Mouse (Mus musculus) hindbrain, embryonic 11.5 days (tissue): ENCODE data around the gene Capn1. TPM values are rescaled to one million over a fixed set of nuclear protein-coding genes. Genes with fewer than 3 reads are reported as not detected.

Source experiments
- ATAC-seq: fragments of 200-750 bp; cut with Nextera tagmentation; 2 replicates; pipeline ENCODE4 v1.8.0; 2017; ENCODE audit warnings: mild to moderate bottlenecking, moderate TSS enrichment, moderate library complexity; ENCODE audit not compliant: low FRiP score
- DNase-seq: peaks from one replicate; pipeline ENCODE4 v3.0.0-alpha.2; 2015; ENCODE audit warnings: low spot score
- H3K27ac ChIP-seq: fragments of 300-500 bp; sonication (generic); 2 replicates; pipeline ENCODE4 v1.5.1; 2014; ENCODE audit warnings: mild to moderate bottlenecking, low read depth, low read length
- H3K27me3 ChIP-seq: fragments of 300-500 bp; sonication (generic); 2 replicates; pipeline ENCODE4 v1.6.1; 2014; ENCODE audit warnings: mild to moderate bottlenecking, low read length, moderate library complexity, mixed read lengths; ENCODE audit not compliant: control insufficient read depth, insufficient read depth
- H3K36me3 ChIP-seq: fragments of 300-500 bp; sonication (generic); 2 replicates; pipeline ENCODE4 v1.6.1; 2014; ENCODE audit warnings: mild to moderate bottlenecking, low read length, moderate library complexity, mixed read lengths; ENCODE audit not compliant: control insufficient read depth, insufficient read depth
- H3K4me1 ChIP-seq: fragments of 300-500 bp; sonication (generic); replicated peaks from 2 replicates; pipeline ENCODE4 v1.6.1; 2014; ENCODE audit warnings: low read length, mixed read lengths; ENCODE audit not compliant: control insufficient read depth, insufficient read depth
- H3K4me2 ChIP-seq: fragments of 300-500 bp; sonication (generic); replicated peaks from 2 replicates; pipeline ENCODE4 v1.6.1; 2014; ENCODE audit warnings: mild to moderate bottlenecking, low read depth, low read length
- H3K4me3 ChIP-seq: fragments of 300-500 bp; sonication (generic); 2 replicates; pipeline ENCODE4 v1.5.1; 2014; ENCODE audit warnings: low read depth, low read length
- H3K9ac ChIP-seq: fragments of 300-500 bp; sonication (generic); 2 replicates; pipeline ENCODE4 v1.6.1; 2014; ENCODE audit warnings: low read depth, low read length
- H3K9me3 ChIP-seq: fragments of 300-500 bp; sonication (generic); 2 replicates; pipeline ENCODE4 v1.6.1; 2016; ENCODE audit warnings: low read length; ENCODE audit not compliant: control insufficient read depth
- WGBS: fragments of 180-500 bp; shearing (Covaris S2); extraction: QIAGEN DNeasy Blood & Tissue Kit; methylation state at CpG from one replicate; pipeline ENCODE4 v1.1.7; 2014; 5-methylcytosine and 5-hydroxymethylcytosine counted together
- polyA plus RNA-seq: library from polyadenylated mRNA; unstranded; fragments of >200 nt; fragmentation: Nextera tagmentation; extraction: Ambion mirVana; gene quantifications from 2 replicates; pipeline ENCODE4 v1.2.1, GENCODE M21; 2014

Gene Capn1
- polyA plus RNA-seq, 1 experiment from 2014 or later = 3.8 TPM

GRCm38 (mm10) chr19:5955704-5956670 lies 59.7 kb downstream of the Capn1 start:
- no peaks in the 10 kb centered on the region for H3K4me1 ChIP-seq
- ATAC-seq (no peak), DNase-seq (no peak)
- no peaks in the 10 kb centered on the region for H3K9me3 ChIP-seq
- H3K27ac ChIP-seq = no peak overlapping the region
- H3K4me2 ChIP-seq = no peak overlapping the region
- no peak overlapping the region for H3K9ac ChIP-seq
- H3K27me3 ChIP-seq = no peaks in the 10 kb centered on the region
- H3K36me3 ChIP-seq = no peaks in the 10 kb centered on the region
- 81% methylated on average over 28 of the region's 28 CpGs for WGBS
- no peak overlapping the region for H3K4me3 ChIP-seq

- 89% methylated on average over 10 of the region's 10 CpGs for WGBS
- no peak overlapping the region for H3K9ac ChIP-seq
- H3K27me3 ChIP-seq = no peaks in the 10 kb centered on the region
- DNase-seq (no peak), ATAC-seq (no peak)
- H3K9me3 ChIP-seq = no peaks in the 10 kb centered on the region
- H3K4me3 ChIP-seq = no peak overlapping the region
- no peaks in the 10 kb centered on the region for H3K36me3 ChIP-seq
- no peak overlapping the region for H3K4me2 ChIP-seq
- no peaks in the 10 kb centered on the region for H3K4me1 ChIP-seq
- H3K27ac ChIP-seq = no peak overlapping the region
Observed at GRCm38 (mm10) chr19:5954936-5955335, 60.8 kb downstream of the Capn1 start.

GRCm38 (mm10) chr19:5954031-5954710 lies 61.5 kb downstream of the Capn1 start:
- Histone ChIP-seq H3K27me3 (no peaks in the 10 kb centered on the region), H3K4me2 (no peak overlapping the region), H3K4me1 (no peaks in the 10 kb centered on the region), H3K27ac (no peak overlapping the region), H3K4me3 (no peak overlapping the region), H3K9ac (no peak overlapping the region), H3K36me3 (no peaks in the 10 kb centered on the region), H3K9me3 (no peaks in the 10 kb centered on the region)
- ATAC-seq = no peak
- DNase-seq = no peak
- WGBS = 86% methylated on average over 22 of the region's 22 CpGs

GRCm38 (mm10) chr19:5953201-5953770 lies 62.4 kb downstream of the Capn1 start:
- DNase-seq (no peak), ATAC-seq (no peak)
- no peaks in the 10 kb centered on the region for H3K9me3 ChIP-seq
- H3K4me3 ChIP-seq = no peak overlapping the region
- H3K27ac ChIP-seq = no peak overlapping the region
- no peak overlapping the region for H3K9ac ChIP-seq
- 95% methylated on average over 19 of the region's 19 CpGs for WGBS
- H3K27me3 ChIP-seq = no peaks in the 10 kb centered on the region
- no peaks in the 10 kb centered on the region for H3K36me3 ChIP-seq
- H3K4me2 ChIP-seq = no peak overlapping the region
- H3K4me1 ChIP-seq = no peaks in the 10 kb centered on the region

- ATAC-seq (no peak), DNase-seq (no peak)
- Histone ChIP-seq H3K27ac (no peak overlapping the region), H3K4me3 (no peak overlapping the region), H3K27me3 (no peaks in the 10 kb centered on the region), H3K36me3 (no peaks in the 10 kb centered on the region), H3K4me1 (no peaks in the 10 kb centered on the region), H3K9ac (no peak overlapping the region), H3K4me2 (no peak overlapping the region), H3K9me3 (no peaks in the 10 kb centered on the region)
- WGBS = 85% methylated on average over 13 of the region's 13 CpGs
Observed at GRCm38 (mm10) chr19:5952071-5952691, 63.5 kb downstream of the Capn1 start.

- Histone ChIP-seq H3K36me3 (no peaks in the 10 kb centered on the region), H3K27me3 (no peaks in the 10 kb centered on the region)
- no peak for ATAC-seq
Observed at GRCm38 (mm10) chr19:5951631-5952030, 64.1 kb downstream of the Capn1 start.

GRCm38 (mm10) chr19:5950218-5950617 lies 65.5 kb downstream of the Capn1 start:
- H3K27ac ChIP-seq = no peak overlapping the region
- no peak for ATAC-seq
- H3K27me3 ChIP-seq = no peaks in the 10 kb centered on the region
- 95% methylated on average over 11 of the region's 11 CpGs for WGBS
- H3K9me3 ChIP-seq = no peaks in the 10 kb centered on the region
- DNase-seq = no peak
- H3K4me1 ChIP-seq = no peaks in the 10 kb centered on the region
- H3K36me3 ChIP-seq = no peaks in the 10 kb centered on the region
- no peak overlapping the region for H3K4me3 ChIP-seq
- no peak overlapping the region for H3K4me2 ChIP-seq
- no peak overlapping the region for H3K9ac ChIP-seq

More at GRCm38 (mm10) chr19:5951631-5952030, 64.1 kb downstream of the Capn1 start:
- Histone ChIP-seq H3K4me1 (no peaks in the 10 kb centered on the region), H3K4me2 (no peak overlapping the region), H3K9me3 (no peaks in the 10 kb centered on the region), H3K27ac (no peak overlapping the region), H3K9ac (no peak overlapping the region), H3K4me3 (no peak overlapping the region)
- 92% methylated on average over 16 of the region's 16 CpGs for WGBS
- no peak for DNase-seq

- H3K4me1 ChIP-seq = no peaks in the 10 kb centered on the region
- no peak overlapping the region for H3K4me3 ChIP-seq
- ATAC-seq (no peak), DNase-seq (no peak)
- no peak overlapping the region for H3K9ac ChIP-seq
- no peak overlapping the region for H3K27ac ChIP-seq
- 88% methylated on average over 8 of the region's 8 CpGs for WGBS
- H3K36me3 ChIP-seq = no peaks in the 10 kb centered on the region
- H3K27me3 ChIP-seq = no peaks in the 10 kb centered on the region
- H3K9me3 ChIP-seq = no peaks in the 10 kb centered on the region
- no peak overlapping the region for H3K4me2 ChIP-seq
Observed at GRCm38 (mm10) chr19:5945891-5946290, 69.8 kb downstream of the Capn1 start.
